In genomic region chr4:101068786-101069153, GRCm38 (mm10) we compare ENCODE assay signal across 8 mouse cellular contexts. TPM values are rescaled to one million over a fixed set of nuclear protein-coding genes. Genes with fewer than 3 reads are reported as not detected.
DNase-seq lines count a peak whose midpoint lies in the region; ATAC-seq and TF ChIP-seq lines count a peak whose summit lies in the region.

Gene Raver2, plus strand, starts transcription at chr4:101068983.

- TF ChIP-seq CTCF in liver, adult 2 months (IDR thresholded peaks at IDR 0.05; ENCODE audit: low read depth, low read length), result peak; percentile 12; the same call in 1 of the 2 replicates
- peak; percentile 33; the same call in 1 of the 2 replicates for TF ChIP-seq CTCF in midbrain, postnatal 0 days (IDR thresholded peaks at IDR 0.05)
- TF ChIP-seq CTCF in stomach, postnatal 0 days (IDR thresholded peaks at IDR 0.05; ENCODE audit: low read depth), result peak; percentile 52

- no peaks in the 10 kb centered on the region for H3K9me3 ChIP-seq in embryonic facial prominence, embryonic 11.5 days (replicated peaks; ENCODE audit: control insufficient read depth, low read length)
- H3K9me3 ChIP-seq in heart, embryonic 12.5 days (replicated peaks), result no peaks in the 10 kb centered on the region
- H3K9me3 ChIP-seq in kidney, embryonic 14.5 days (ENCODE audit: control insufficient read depth, low read length), result no peaks in the 10 kb centered on the region
- no peaks in the 10 kb centered on the region for H3K9me3 ChIP-seq in midbrain, postnatal 0 days (ENCODE audit: low read length)
- no peaks in the 10 kb centered on the region for H3K9me3 ChIP-seq in stomach, postnatal 0 days (ENCODE audit: control insufficient read depth, low read length)

- H3K27me3 ChIP-seq in embryonic facial prominence, embryonic 11.5 days (ENCODE audit: control insufficient read depth, insufficient read depth, low read length), result no peaks in the 10 kb centered on the region
- peaks cover 8% of the 10 kb centered on the region; the same call in 1 of the 2 replicates for H3K27me3 ChIP-seq in heart, embryonic 12.5 days (replicated peaks)
- no peaks in the 10 kb centered on the region for H3K27me3 ChIP-seq in kidney, embryonic 14.5 days (ENCODE audit: control insufficient read depth, insufficient read depth, low read length)
- H3K27me3 ChIP-seq in liver, adult 2 months (ENCODE audit: control insufficient read depth, insufficient read depth, low read length), result peaks cover 10% of the 10 kb centered on the region
- no peaks in the 10 kb centered on the region for H3K27me3 ChIP-seq in midbrain, postnatal 0 days (ENCODE audit: insufficient read depth, low read length)
- H3K27me3 ChIP-seq in stomach, postnatal 0 days (ENCODE audit: control insufficient read depth, insufficient read depth, low read length), result no peaks in the 10 kb centered on the region

- H3K36me3 ChIP-seq in embryonic facial prominence, embryonic 11.5 days (replicated peaks; ENCODE audit: control insufficient read depth, insufficient read depth, low read depth, low read length), result no peaks in the 10 kb centered on the region
- H3K36me3 ChIP-seq in heart, embryonic 12.5 days, result no peaks in the 10 kb centered on the region
- H3K36me3 ChIP-seq in kidney, embryonic 14.5 days (ENCODE audit: control insufficient read depth, insufficient read depth, low read length), result no peaks in the 10 kb centered on the region
- H3K36me3 ChIP-seq in liver, adult 2 months (ENCODE audit: control insufficient read depth, insufficient read depth, low read length), result no peaks in the 10 kb centered on the region
- no peaks in the 10 kb centered on the region for H3K36me3 ChIP-seq in midbrain, postnatal 0 days (ENCODE audit: insufficient read depth, low read length)
- H3K36me3 ChIP-seq in stomach, postnatal 0 days (ENCODE audit: control insufficient read depth, insufficient read depth, low read length), result no peaks in the 10 kb centered on the region

- peak; percentile 68 for DNase-seq in embryo, embryonic 10 days (ENCODE audit: low spot score)
- DNase-seq in embryo, embryonic 9.5 days (ENCODE audit: extremely low spot score), result no peak
- peak; percentile 81 for DNase-seq in embryonic facial prominence, embryonic 11.5 days (ENCODE audit: low spot score)
- DNase-seq in liver, adult 2 months (ENCODE audit: extremely low read depth, low read depth, low spot score), result no peak
- peak; percentile 56 for DNase-seq in midbrain, postnatal 0 days (ENCODE audit: low spot score)
- DNase-seq in stomach, postnatal 0 days (ENCODE audit: low spot score), result peak; percentile 75

- peak within 1 kb of the TSS; percentile 91 for H3K4me2 ChIP-seq in embryonic facial prominence, embryonic 11.5 days (ENCODE audit: low read depth, low read length)
- H3K4me2 ChIP-seq in heart, embryonic 12.5 days, result peak within 1 kb of the TSS; percentile 98
- peak within 1 kb of the TSS; percentile 89 for H3K4me2 ChIP-seq in kidney, embryonic 14.5 days (replicated peaks; ENCODE audit: low read depth, low read length)
- H3K4me2 ChIP-seq in midbrain, postnatal 0 days (ENCODE audit: low read depth, low read length, poor library complexity, severe bottlenecking), result peak within 1 kb of the TSS; percentile 97
- H3K4me2 ChIP-seq in stomach, postnatal 0 days (replicated peaks; ENCODE audit: low read depth), result peak within 1 kb of the TSS; percentile 91

- under 1% methylated on average over 40 of the region's 54 CpGs for WGBS in embryonic facial prominence, embryonic 11.5 days
- WGBS in heart, embryonic 12.5 days, result 2% methylated on average over 52 of the region's 54 CpGs
- WGBS in kidney, embryonic 14.5 days, result 2% methylated on average over 36 of the region's 54 CpGs
- 5% methylated on average over 54 of the region's 54 CpGs for WGBS in liver, adult 2 months
- 2% methylated on average over 25 of the region's 54 CpGs for WGBS in midbrain, postnatal 0 days
- WGBS in stomach, postnatal 0 days, result 3% methylated on average over 42 of the region's 54 CpGs

- no peak for TF ChIP-seq EP300 in stomach, postnatal 0 days (optimal IDR thresholded peaks at IDR 0.05)

- no peaks in the 10 kb centered on the region for H3K79me2 ChIP-seq in liver, adult 2 months (ENCODE audit: control insufficient read depth, insufficient read depth, low read length)

- H3K4me1 ChIP-seq in embryonic facial prominence, embryonic 11.5 days (ENCODE audit: control insufficient read depth, insufficient read depth, low read length), result no peaks in the 10 kb centered on the region
- no peaks in the 10 kb centered on the region for H3K4me1 ChIP-seq in heart, embryonic 12.5 days (replicated peaks)
- no peaks in the 10 kb centered on the region for H3K4me1 ChIP-seq in kidney, embryonic 14.5 days (ENCODE audit: control insufficient read depth, insufficient read depth, low read length)
- H3K4me1 ChIP-seq in liver, adult 2 months (ENCODE audit: control insufficient read depth, insufficient read depth, low read length), result no peaks in the 10 kb centered on the region
- H3K4me1 ChIP-seq in midbrain, postnatal 0 days (ENCODE audit: insufficient read depth, low read length), result no peaks in the 10 kb centered on the region; the same call in 1 of the 2 replicates
- no peaks in the 10 kb centered on the region for H3K4me1 ChIP-seq in stomach, postnatal 0 days (replicated peaks; ENCODE audit: control insufficient read depth, insufficient read depth)

- peak within 1 kb of the TSS; percentile 86 for H3K9ac ChIP-seq in embryonic facial prominence, embryonic 11.5 days (replicated peaks; ENCODE audit: low read length)
- peak within 1 kb of the TSS; percentile 84 for H3K9ac ChIP-seq in heart, embryonic 12.5 days
- H3K9ac ChIP-seq in kidney, embryonic 14.5 days (ENCODE audit: low read depth, low read length), result peak within 1 kb of the TSS; percentile 85
- H3K9ac ChIP-seq in liver, adult 2 months (ENCODE audit: low read depth, low read length), result peak within 1 kb of the TSS; percentile 43
- H3K9ac ChIP-seq in midbrain, postnatal 0 days (replicated peaks; ENCODE audit: low read length, poor library complexity, severe bottlenecking), result peak within 1 kb of the TSS; percentile 73
- H3K9ac ChIP-seq in stomach, postnatal 0 days (ENCODE audit: low read length), result peak within 1 kb of the TSS; percentile 78

- ATAC-seq in embryonic facial prominence, embryonic 11.5 days (replicated peaks; ENCODE audit: insufficient number of reproducible peaks, low FRiP score, low TSS enrichment, low read depth), result peak; percentile 90
- ATAC-seq in heart, embryonic 12.5 days (ENCODE audit: insufficient number of reproducible peaks, low FRiP score), result peak; percentile 77
- ATAC-seq in kidney, embryonic 14.5 days (ENCODE audit: low FRiP score, low TSS enrichment), result peak; percentile 89
- peak; percentile 74 for ATAC-seq in midbrain, postnatal 0 days (ENCODE audit: low FRiP score)
- peak; percentile 90 for ATAC-seq in stomach, postnatal 0 days (ENCODE audit: low FRiP score, low TSS enrichment)

- no peak for TF ChIP-seq POLR2A in liver, adult 2 months (IDR thresholded peaks at IDR 0.05; ENCODE audit: extremely low read depth, insufficient read depth, low read length)

- H3K4me3 ChIP-seq in embryonic facial prominence, embryonic 11.5 days (ENCODE audit: low read depth, low read length), result peak within 1 kb of the TSS; percentile 85
- H3K4me3 ChIP-seq in heart, embryonic 12.5 days, result peak within 1 kb of the TSS; percentile 92
- peak within 1 kb of the TSS; percentile 84 for H3K4me3 ChIP-seq in kidney, embryonic 14.5 days (ENCODE audit: low read length)
- peak within 1 kb of the TSS; percentile 44 for H3K4me3 ChIP-seq in liver, adult 2 months (ENCODE audit: insufficient read depth, low read depth, low read length)
- peak within 1 kb of the TSS; percentile 82 for H3K4me3 ChIP-seq in midbrain, postnatal 0 days (ENCODE audit: low read depth, low read length)
- H3K4me3 ChIP-seq in stomach, postnatal 0 days (ENCODE audit: low read depth, low read length), result peak within 1 kb of the TSS; percentile 76

- H3K27ac ChIP-seq in embryonic facial prominence, embryonic 11.5 days (replicated peaks; ENCODE audit: low read depth, low read length), result 0 out of 2 replicates have a peak within 1 kb of the TSS, but pooled peaks have one; percentile 20
- H3K27ac ChIP-seq in heart, embryonic 12.5 days (ENCODE audit: poor library complexity, severe bottlenecking), result no peak within 1 kb of the TSS
- H3K27ac ChIP-seq in kidney, embryonic 14.5 days (ENCODE audit: low read depth, low read length), result peak within 1 kb of the TSS; percentile 24; the same call in 1 of the 2 replicates
- H3K27ac ChIP-seq in liver, adult 2 months (replicated peaks; ENCODE audit: insufficient read depth, low read depth, low read length), result no peak within 1 kb of the TSS
- 0 out of 2 replicates have a peak within 1 kb of the TSS, but pooled peaks have one; percentile 47 for H3K27ac ChIP-seq in midbrain, postnatal 0 days (ENCODE audit: low read depth, low read length)
- peak within 1 kb of the TSS; percentile 56 for H3K27ac ChIP-seq in stomach, postnatal 0 days (replicated peaks)

RNA-seq across cellular contexts. Expression of gene Raver2, which starts in this region (rescaled TPM):
- polyA plus RNA-seq in embryonic facial prominence, embryonic 11.5 days (2014; fragmentation: Nextera tagmentation; extraction: Ambion mirVana), result 15.4 and 15.9 TPM in 2 replicates
- polyA plus RNA-seq in heart, embryonic 12.5 days (2016; fragmentation: Nextera tagmentation; extraction: Ambion mirVana), result 5.2 and 5.4 TPM in 2 replicates
- polyA plus RNA-seq in kidney, embryonic 14.5 days (2014; fragmentation: Nextera tagmentation; extraction: Ambion mirVana), result 9.3 and 18.1 TPM in 2 replicates
- 0.13 and 0.28 TPM in 2 replicates for total RNA-seq in liver, adult 2 months (2014; rRNA removed)
- 0.02 and 0.05 TPM in 2 replicates for polyA plus RNA-seq in liver, adult 2 months (2012; rRNA removed)
- 19.7 and 20.2 TPM in 2 replicates for total RNA-seq in midbrain, postnatal 0 days (2014; rRNA removed)
- polyA plus RNA-seq in midbrain, postnatal 0 days (2015; fragmentation: Nextera tagmentation; extraction: Ambion mirVana), result 4.8 and 5.5 TPM in 2 replicates
- polyA plus RNA-seq in stomach, postnatal 0 days (2015; fragmentation: Nextera tagmentation; extraction: Ambion mirVana), result 3.9 and 4.5 TPM in 2 replicates

Comparison
In these comparisons a context has a peak if more than half of its experiments do, and no peak if none do; other contexts are left out.
1. RNA of gene Raver2 (total RNA-seq): 19.7 to 20.2 TPM in midbrain, postnatal 0 days; 0.13 to 0.28 TPM in liver, adult 2 months; every median in the first group is over 10 times any median in the second.
2. DNase-seq: peak in embryo, embryonic 10 days (single experiment), embryonic facial prominence, embryonic 11.5 days (single experiment), midbrain, postnatal 0 days (single experiment) and stomach, postnatal 0 days (single experiment); none in embryo, embryonic 9.5 days (single experiment) and liver, adult 2 months (single experiment).
3. H3K27ac ChIP-seq: peak in embryonic facial prominence, embryonic 11.5 days (single experiment), kidney, embryonic 14.5 days (single experiment), midbrain, postnatal 0 days (single experiment) and stomach, postnatal 0 days (single experiment); none in heart, embryonic 12.5 days (single experiment) and liver, adult 2 months (single experiment).
4. Peak in every context shown above with its lines, with median percentiles within 50 percentile points of each other: ATAC-seq, H3K4me2 ChIP-seq, H3K4me3 ChIP-seq, H3K9ac ChIP-seq and CTCF ChIP-seq.